Mouse (Mus musculus) lung, postnatal 10 days (tissue): ENCODE results near the gene Gm16434.
"Not testable (repeated sequence)": the region's sequence is repeated elsewhere in the genome, so short reads cannot be mapped to it uniquely, and the experiment has no call there.

ENCODE experiments used
- DNase-seq: peaks from one replicate; pipeline ENCODE4 v3.0.0; 2021

Gm16434 gene

GRCm38 (mm10) chr14:7194440-7194839 lies at the start of gene Gm16434:
Gene Gm16434, minus strand, starts transcription at chr14:7194540.
- not testable (repeated sequence) for DNase-seq

GRCm38 (mm10) chr14:7243498-7243897 lies 49.2 kb upstream of the Gm16434 start:
- not testable (repeated sequence) for DNase-seq

- DNase-seq, result not testable (repeated sequence)
Observed at GRCm38 (mm10) chr14:7200070-7200469, 5.7 kb upstream of the Gm16434 start.

- not testable (repeated sequence) for DNase-seq
Observed at GRCm38 (mm10) chr14:7174483-7174971, 19.8 kb downstream of the Gm16434 start, which contains the start of gene Gm3512. Gene Gm3512, minus strand, starts transcription at chr14:7174533.
